Comparison of ENCODE assay signal across 8 mouse cellular contexts in the genomic region with DNA sequence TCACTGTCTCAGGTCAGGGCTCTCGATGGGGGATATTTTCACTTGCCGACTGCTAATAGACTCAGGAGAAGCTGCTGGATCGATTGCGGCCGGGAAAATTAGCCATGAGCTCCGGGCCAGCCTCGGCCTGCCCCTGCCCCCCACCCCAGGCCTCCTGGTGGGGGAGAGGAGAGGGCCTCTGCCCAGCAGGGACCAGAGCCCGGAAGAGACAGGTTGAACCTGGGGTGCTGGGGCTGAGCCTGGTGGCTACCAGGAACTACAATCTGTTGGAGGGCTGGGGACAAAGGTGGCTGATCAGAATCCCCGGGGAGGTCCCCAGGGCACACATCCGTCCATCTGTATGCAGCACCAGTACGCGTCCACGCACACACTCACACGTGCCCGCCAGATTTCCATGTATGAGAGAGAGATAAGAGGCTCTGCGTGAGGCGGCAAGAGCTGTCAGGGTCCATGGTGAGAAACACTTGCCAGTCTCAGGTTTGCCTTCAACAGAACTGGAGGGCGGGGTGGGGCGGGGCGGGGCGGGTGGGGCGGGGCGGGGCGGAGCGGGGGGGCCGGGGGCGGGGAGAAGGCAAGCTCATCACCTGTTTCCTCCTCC.
DNase-seq lines count a peak whose midpoint lies in the region; ATAC-seq and TF ChIP-seq lines count a peak whose summit lies in the region.

No protein-coding gene starts in this region.

- H3K27me3 ChIP-seq in forebrain, embryonic 14.5 days (replicated peaks; ENCODE audit: control insufficient read depth, insufficient read depth, low read length), result no peaks in the 10 kb centered on the region
- peaks cover 5% of the 10 kb centered on the region; the same call in 1 of the 2 replicates for H3K27me3 ChIP-seq in liver, embryonic 11.5 days (replicated peaks; ENCODE audit: control insufficient read depth, insufficient read depth, low read length)
- H3K27me3 ChIP-seq in neural tube, embryonic 15.5 days (replicated peaks), result no peaks in the 10 kb centered on the region

- no peak for TF ChIP-seq CTCF in layer of hippocampus, adult 2 months (conservative IDR thresholded peaks at IDR 0.05)

- H3K9ac ChIP-seq in forebrain, embryonic 14.5 days (ENCODE audit: low read length), result peak overlapping the region; percentile 52
- no peak overlapping the region for H3K9ac ChIP-seq in liver, embryonic 11.5 days (ENCODE audit: low read depth, low read length)
- H3K9ac ChIP-seq in neural tube, embryonic 15.5 days (replicated peaks), result peak overlapping the region; percentile 36; the same call in 1 of the 2 replicates

- ATAC-seq in forebrain, embryonic 14.5 days, result peak; percentile 51
- ATAC-seq in liver, embryonic 11.5 days (replicated peaks; ENCODE audit: low FRiP score), result peak; percentile 57
- no peak; the same call in 1 of the 2 replicates for ATAC-seq in neural tube, embryonic 15.5 days (ENCODE audit: low FRiP score)

- 13% methylated on average over 18 of the region's 27 CpGs for WGBS in forebrain, embryonic 14.5 days
- 19% methylated on average over 27 of the region's 27 CpGs for WGBS in liver, embryonic 11.5 days
- WGBS in neural tube, embryonic 15.5 days, result 11% methylated on average over 24 of the region's 27 CpGs

- H3K4me1 ChIP-seq in forebrain, embryonic 14.5 days (ENCODE audit: control insufficient read depth, insufficient read depth, low read length), result peaks cover 33% of the 10 kb centered on the region
- peaks cover 11% of the 10 kb centered on the region for H3K4me1 ChIP-seq in liver, embryonic 11.5 days (replicated peaks; ENCODE audit: control insufficient read depth, insufficient read depth, low read length)
- H3K4me1 ChIP-seq in neural tube, embryonic 15.5 days, result peaks cover 23% of the 10 kb centered on the region

- intact Hi-C loops in left cerebral cortex, postnatal 14 days (cut with DNase I), result no loop called here

- H3K4me2 ChIP-seq in forebrain, embryonic 14.5 days (ENCODE audit: low read length), result peak overlapping the region; percentile 31
- H3K4me2 ChIP-seq in liver, embryonic 11.5 days, result peak overlapping the region; percentile 49
- peak overlapping the region; percentile 5; the same call in 1 of the 2 replicates for H3K4me2 ChIP-seq in neural tube, embryonic 15.5 days

- H3K27ac ChIP-seq in layer of hippocampus, adult 2 months, result peak overlapping the region; percentile 89
- peak overlapping the region; percentile 95 for H3K27ac ChIP-seq in forebrain, embryonic 14.5 days (ENCODE audit: low read depth, low read length)
- H3K27ac ChIP-seq in liver, embryonic 11.5 days (ENCODE audit: low read depth, low read length), result no peak overlapping the region
- peak overlapping the region; percentile 77 for H3K27ac ChIP-seq in neural tube, embryonic 15.5 days (replicated peaks)

- no peaks in the 10 kb centered on the region for H3K36me3 ChIP-seq in forebrain, embryonic 14.5 days (ENCODE audit: control insufficient read depth, insufficient read depth, low read length)
- H3K36me3 ChIP-seq in liver, embryonic 11.5 days (ENCODE audit: control insufficient read depth, insufficient read depth, low read length), result no peaks in the 10 kb centered on the region
- H3K36me3 ChIP-seq in neural tube, embryonic 15.5 days, result no peaks in the 10 kb centered on the region

- no peak for DNase-seq in layer of hippocampus, adult 2 months (ENCODE audit: low spot score in 2 of 2)
- no peak for DNase-seq in layer of hippocampus, postnatal 25 days (ENCODE audit: extremely low spot score in 1 of 2, low spot score in 1 of 2)
- DNase-seq in forebrain, embryonic 14.5 days (ENCODE audit: low spot score), result peak; percentile 51
- DNase-seq in liver, embryonic 11.5 days (ENCODE audit: low spot score), result no peak
- no peak for DNase-seq in spleen, postnatal 4 days (ENCODE audit: low spot score in 2 of 2)
- DNase-seq in left cerebral cortex, postnatal 14 days (ENCODE audit: low spot score in 2 of 2), result no peak
- DNase-seq in adipocyte (ENCODE audit: low spot score), result no peak

- no peaks in the 10 kb centered on the region for H3K9me3 ChIP-seq in forebrain, embryonic 14.5 days (replicated peaks; ENCODE audit: control insufficient read depth, low read length)
- peaks cover 7% of the 10 kb centered on the region; the same call in 1 of the 2 replicates for H3K9me3 ChIP-seq in liver, embryonic 11.5 days (ENCODE audit: control insufficient read depth, low read length)
- no peaks in the 10 kb centered on the region for H3K9me3 ChIP-seq in neural tube, embryonic 15.5 days (replicated peaks)

- H3K4me3 ChIP-seq in layer of hippocampus, adult 2 months, result peak overlapping the region; percentile 36
- no peak overlapping the region for H3K4me3 ChIP-seq in forebrain, embryonic 14.5 days (ENCODE audit: low read depth, low read length)
- H3K4me3 ChIP-seq in liver, embryonic 11.5 days (ENCODE audit: low read depth, low read length), result no peak overlapping the region
- no peak overlapping the region for H3K4me3 ChIP-seq in neural tube, embryonic 15.5 days (replicated peaks)
